Mouse (Mus musculus) kidney, adult 9 months (tissue): Measurements from ENCODE around the gene Kat14.
"Not testable (repeated sequence)": the region's sequence is repeated elsewhere in the genome, so short reads cannot be mapped to it uniquely, and the experiment has no call there.

Experiments used
- DNase-seq: peaks from one replicate; pipeline ENCODE4 v3.0.0; 2022

Gene Kat14

GRCm38 (mm10) chr2:144368400-144369019 lies at the start of gene Kat14, which contains the start of gene Pet117:
TSS of gene Kat14 (plus strand) at chr2:144368983.
TSS of gene Pet117 (plus strand) at chr2:144368996.
- DNase-seq: peak; percentile 97

GRCm38 (mm10) chr2:144324218-144324617 lies 44.6 kb upstream of the Kat14 start:
- DNase-seq: no peak

- no peak for DNase-seq
These were observed 39.3 kb upstream of the Kat14 start for GRCm38 (mm10) chr2:144329451-144329850.

GRCm38 (mm10) chr2:144329937-144330336 lies 38.8 kb upstream of the Kat14 start:
- DNase-seq: no peak

- DNase-seq: peak; percentile 31
These were observed 38.3 kb upstream of the Kat14 start for GRCm38 (mm10) chr2:144330352-144330959.

- DNase-seq: peak; percentile 33
These were observed 37.8 kb upstream of the Kat14 start for GRCm38 (mm10) chr2:144330960-144331371.

- peak; percentile 71 for DNase-seq
These were observed 37.1 kb upstream of the Kat14 start, which contains the start of gene Ovol2 for GRCm38 (mm10) chr2:144331401-144332302. TSS of gene Ovol2 (minus strand) at chr2:144332146.

GRCm38 (mm10) chr2:144332486-144332885 lies 36.3 kb upstream of the Kat14 start:
- DNase-seq: no peak

GRCm38 (mm10) chr2:144333138-144333842 lies 35.5 kb upstream of the Kat14 start:
- no peak for DNase-seq

GRCm38 (mm10) chr2:144337230-144337629 lies 31.6 kb upstream of the Kat14 start:
- no peak for DNase-seq

GRCm38 (mm10) chr2:144337701-144338100 lies 31.1 kb upstream of the Kat14 start:
- DNase-seq: no peak

- DNase-seq: not testable (repeated sequence)
These were observed 30.6 kb upstream of the Kat14 start for GRCm38 (mm10) chr2:144338149-144338548.

- DNase-seq: no peak
These were observed 25.6 kb upstream of the Kat14 start for GRCm38 (mm10) chr2:144343158-144343557.

- DNase-seq: no peak
These were observed 20.3 kb upstream of the Kat14 start for GRCm38 (mm10) chr2:144348525-144348924.

- no peak for DNase-seq
These were observed 15.9 kb upstream of the Kat14 start for GRCm38 (mm10) chr2:144352843-144353242.

- DNase-seq: no peak
These were observed 238 bp downstream of the Kat14 start for GRCm38 (mm10) chr2:144369020-144369421.

GRCm38 (mm10) chr2:144369511-144369910 lies 728 bp downstream of the Kat14 start:
- peak; percentile 66 for DNase-seq

- peak; percentile 24 for DNase-seq
These were observed 2.8 kb downstream of the Kat14 start for GRCm38 (mm10) chr2:144371566-144371965.

GRCm38 (mm10) chr2:144373063-144373462 lies 4.3 kb downstream of the Kat14 start:
- DNase-seq: no peak

- DNase-seq: no peak
These were observed 6.4 kb downstream of the Kat14 start for GRCm38 (mm10) chr2:144375063-144375703.

GRCm38 (mm10) chr2:144381293-144381692 lies 12.5 kb downstream of the Kat14 start:
- no peak for DNase-seq

GRCm38 (mm10) chr2:144381741-144382140 lies 13.0 kb downstream of the Kat14 start:
- DNase-seq: no peak
